Mouse (Mus musculus): ENCODE data around the gene Tvp23a.

Tvp23a gene

GRCm38 (mm10) chr16:10467391-10468107 is 20.4 kb upstream of the Tvp23a start:
- TF ChIP-seq CTCF (conservative IDR thresholded peaks at IDR 0.05; ENCODE audit: low read length) (no peak), POU5F1 (IDR thresholded peaks at IDR 0.05; ENCODE audit: borderline replicate concordance, low read length) (no peak), NANOG (IDR thresholded peaks at IDR 0.05; ENCODE audit: borderline replicate concordance, low read length) (no peak)
- H3K4me1 ChIP-seq (replicated peaks; ENCODE audit: low read depth, low read length), result peaks cover 25% of the 10 kb centered on the region
- peaks cover 18% of the 10 kb centered on the region for H3K9me3 ChIP-seq (ENCODE audit: low read length)
- H3K36me3 ChIP-seq (ENCODE audit: insufficient read depth, low read length), result no peaks in the 10 kb centered on the region
- H3K27me3 ChIP-seq (ENCODE audit: insufficient read depth, low read length), result no peaks in the 10 kb centered on the region
- no peak overlapping the region for H3K4me3 ChIP-seq (replicated peaks; ENCODE audit: low read length)

DNA sequence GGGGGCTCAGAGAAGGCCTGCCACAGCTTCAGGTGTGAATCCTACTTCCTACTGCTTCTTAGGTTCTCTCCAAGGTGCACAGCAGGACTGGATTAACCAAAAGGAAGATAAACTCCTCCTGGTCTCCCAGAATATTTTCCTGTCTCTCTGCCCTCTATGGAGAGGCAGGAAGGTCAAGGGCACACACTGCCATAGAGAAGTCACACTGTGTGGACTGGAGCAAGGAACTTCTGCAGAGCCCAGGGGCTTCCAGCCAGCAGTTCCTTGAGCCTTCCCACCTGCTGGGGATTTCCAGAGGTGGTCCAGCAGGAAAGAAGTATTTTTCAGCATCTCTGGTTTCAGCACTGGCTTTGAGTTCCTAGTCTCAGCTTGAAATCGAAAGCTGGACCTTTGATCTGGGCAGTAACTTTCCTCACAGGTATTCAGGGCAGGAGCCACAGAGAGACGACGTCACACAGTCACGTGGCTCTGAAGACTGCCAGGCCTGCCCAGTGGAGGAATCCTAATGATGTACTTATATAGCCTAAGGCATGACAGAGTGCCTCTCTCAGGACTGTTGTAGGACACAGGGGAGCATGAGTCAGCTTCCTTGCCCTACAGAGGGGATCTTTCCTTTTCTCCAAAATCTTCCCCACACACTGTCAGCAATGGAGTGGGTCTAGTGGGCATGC is 18.0 kb upstream of the Tvp23a start:
- Histone ChIP-seq H3K4me3 (replicated peaks; ENCODE audit: low read length) (no peak overlapping the region), H3K36me3 (ENCODE audit: insufficient read depth, low read length) (no peaks in the 10 kb centered on the region), H3K27me3 (ENCODE audit: insufficient read depth, low read length) (peaks cover 4% of the 10 kb centered on the region; the same call in 1 of the 2 replicates), H3K4me1 (replicated peaks; ENCODE audit: low read depth, low read length) (peaks cover 18% of the 10 kb centered on the region), H3K9me3 (ENCODE audit: low read length) (peaks cover 18% of the 10 kb centered on the region)
- no peak for TF ChIP-seq CTCF (conservative IDR thresholded peaks at IDR 0.05; ENCODE audit: low read length)
- no peak for TF ChIP-seq POU5F1 (IDR thresholded peaks at IDR 0.05; ENCODE audit: borderline replicate concordance, low read length)
- no peak for TF ChIP-seq NANOG (IDR thresholded peaks at IDR 0.05; ENCODE audit: borderline replicate concordance, low read length)

DNA sequence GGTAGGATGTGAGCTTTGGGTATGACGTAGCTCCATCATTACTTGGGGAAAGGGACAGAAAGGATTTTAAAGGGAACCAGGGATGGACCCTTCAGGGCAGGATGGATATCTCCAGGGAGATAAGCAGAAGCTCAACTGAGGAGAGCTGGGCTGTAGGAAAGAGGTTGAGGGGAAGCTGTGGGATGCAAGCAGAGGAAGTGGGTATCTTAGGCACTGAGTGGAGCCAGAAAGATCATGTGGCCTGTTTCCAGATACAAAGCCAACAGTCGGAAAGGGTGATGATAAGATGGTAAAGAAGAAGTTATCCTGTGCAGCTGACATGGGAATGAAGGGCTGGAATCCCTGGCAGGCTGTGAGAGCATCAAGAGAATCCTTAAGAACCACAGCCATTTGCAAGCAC is 14.0 kb upstream of the Tvp23a start:
- Histone ChIP-seq H3K27me3 (ENCODE audit: insufficient read depth, low read length) (peaks cover 16% of the 10 kb centered on the region), H3K4me1 (replicated peaks; ENCODE audit: low read depth, low read length) (peaks cover 6% of the 10 kb centered on the region; the same call in 1 of the 2 replicates), H3K4me3 (replicated peaks; ENCODE audit: low read length) (no peak overlapping the region), H3K9me3 (ENCODE audit: low read length) (no peaks in the 10 kb centered on the region), H3K36me3 (ENCODE audit: insufficient read depth, low read length) (no peaks in the 10 kb centered on the region)
- no peak for TF ChIP-seq NANOG (IDR thresholded peaks at IDR 0.05; ENCODE audit: borderline replicate concordance, low read length)
- TF ChIP-seq POU5F1 (IDR thresholded peaks at IDR 0.05; ENCODE audit: borderline replicate concordance, low read length), result no peak
- TF ChIP-seq CTCF (conservative IDR thresholded peaks at IDR 0.05; ENCODE audit: low read length), result no peak

DNA sequence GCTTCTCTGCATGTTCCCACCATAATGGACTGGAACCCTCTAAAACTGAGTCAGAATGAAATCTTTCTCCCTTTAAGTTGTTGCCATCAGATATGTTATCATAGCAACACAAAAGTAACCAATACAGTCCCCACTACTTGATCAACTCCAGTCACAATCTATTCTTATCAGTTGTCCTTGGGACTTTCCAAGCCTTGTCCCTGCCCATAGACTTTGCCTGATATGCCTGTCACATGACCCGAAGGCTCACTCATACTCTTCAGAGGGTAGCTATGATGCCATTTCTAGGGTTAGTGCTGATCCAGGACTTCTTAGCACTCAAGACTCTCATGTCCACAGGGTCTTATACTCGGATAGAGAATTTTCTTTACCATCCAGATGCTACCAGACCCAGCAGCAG is 13.0 kb upstream of the Tvp23a start:
- no peak for TF ChIP-seq NANOG (IDR thresholded peaks at IDR 0.05; ENCODE audit: borderline replicate concordance, low read length)
- no peak for TF ChIP-seq POU5F1 (IDR thresholded peaks at IDR 0.05; ENCODE audit: borderline replicate concordance, low read length)
- TF ChIP-seq CTCF (conservative IDR thresholded peaks at IDR 0.05; ENCODE audit: low read length), result no peak
- H3K4me3 ChIP-seq (replicated peaks; ENCODE audit: low read length), result no peak overlapping the region
- peaks cover 4% of the 10 kb centered on the region; the same call in 1 of the 2 replicates for H3K4me1 ChIP-seq (replicated peaks; ENCODE audit: low read depth, low read length)
- H3K27me3 ChIP-seq (ENCODE audit: insufficient read depth, low read length), result peaks cover 16% of the 10 kb centered on the region
- no peaks in the 10 kb centered on the region for H3K9me3 ChIP-seq (ENCODE audit: low read length)
- H3K36me3 ChIP-seq (ENCODE audit: insufficient read depth, low read length), result no peaks in the 10 kb centered on the region

- Histone ChIP-seq H3K9me3 (ENCODE audit: low read length) (no peaks in the 10 kb centered on the region), H3K4me3 (replicated peaks; ENCODE audit: low read length) (no peak overlapping the region), H3K36me3 (ENCODE audit: insufficient read depth, low read length) (no peaks in the 10 kb centered on the region), H3K27me3 (ENCODE audit: insufficient read depth, low read length) (peaks cover 9% of the 10 kb centered on the region), H3K4me1 (replicated peaks; ENCODE audit: low read depth, low read length) (no peaks in the 10 kb centered on the region; the same call in 1 of the 2 replicates)
- no peak for TF ChIP-seq CTCF (conservative IDR thresholded peaks at IDR 0.05; ENCODE audit: low read length)
- no peak for TF ChIP-seq POU5F1 (IDR thresholded peaks at IDR 0.05; ENCODE audit: borderline replicate concordance, low read length)
- TF ChIP-seq NANOG (IDR thresholded peaks at IDR 0.05; ENCODE audit: borderline replicate concordance, low read length), result no peak
These were observed 7.4 kb upstream of the Tvp23a start for GRCm38 (mm10) chr16:10454583-10454974.

GRCm38 (mm10) chr16:10453872-10454582 is 6.9 kb upstream of the Tvp23a start:
- no peaks in the 10 kb centered on the region for H3K9me3 ChIP-seq (ENCODE audit: low read length)
- TF ChIP-seq NANOG (IDR thresholded peaks at IDR 0.05; ENCODE audit: borderline replicate concordance, low read length), result no peak
- TF ChIP-seq POU5F1 (IDR thresholded peaks at IDR 0.05; ENCODE audit: borderline replicate concordance, low read length), result no peak
- TF ChIP-seq CTCF (conservative IDR thresholded peaks at IDR 0.05; ENCODE audit: low read length), result no peak
- H3K4me1 ChIP-seq (replicated peaks; ENCODE audit: low read depth, low read length), result no peaks in the 10 kb centered on the region; the same call in 1 of the 2 replicates
- no peak overlapping the region for H3K4me3 ChIP-seq (replicated peaks; ENCODE audit: low read length)
- peaks cover 4% of the 10 kb centered on the region; the same call in 1 of the 2 replicates for H3K27me3 ChIP-seq (ENCODE audit: insufficient read depth, low read length)
- no peaks in the 10 kb centered on the region for H3K36me3 ChIP-seq (ENCODE audit: insufficient read depth, low read length)

GRCm38 (mm10) chr16:10452445-10452896 is 5.3 kb upstream of the Tvp23a start:
- Histone ChIP-seq H3K4me3 (replicated peaks; ENCODE audit: low read length) (no peak overlapping the region), H3K27me3 (ENCODE audit: insufficient read depth, low read length) (0 out of 2 replicates have a peak, but pooled peaks cover 2% of the 10 kb centered on the region), H3K36me3 (ENCODE audit: insufficient read depth, low read length) (no peaks in the 10 kb centered on the region), H3K9me3 (ENCODE audit: low read length) (no peaks in the 10 kb centered on the region), H3K4me1 (replicated peaks; ENCODE audit: low read depth, low read length) (peaks cover 7% of the 10 kb centered on the region)
- TF ChIP-seq POU5F1 (IDR thresholded peaks at IDR 0.05; ENCODE audit: borderline replicate concordance, low read length) (no peak), NANOG (IDR thresholded peaks at IDR 0.05; ENCODE audit: borderline replicate concordance, low read length) (no peak), CTCF (conservative IDR thresholded peaks at IDR 0.05; ENCODE audit: low read length) (no peak)

DNA sequence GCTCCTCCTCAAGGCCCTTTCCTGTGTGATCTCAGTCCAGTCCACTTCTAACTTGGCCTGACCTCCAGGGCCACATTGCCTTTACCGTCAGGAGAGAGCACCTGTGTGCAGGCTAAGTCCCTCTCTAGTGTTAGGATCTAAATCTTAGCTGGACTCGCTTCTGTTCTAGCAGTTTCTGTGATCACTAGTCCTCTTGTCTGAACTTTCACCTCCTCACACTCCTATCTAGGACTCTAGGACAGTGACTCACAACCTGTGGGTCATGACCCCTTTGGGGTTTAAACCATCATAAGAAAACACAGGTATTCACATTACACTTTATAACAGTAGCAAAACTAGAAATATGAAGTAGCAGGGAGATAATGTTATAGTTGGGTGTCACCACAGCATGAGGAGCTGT is 4.7 kb upstream of the Tvp23a start:
- H3K4me3 ChIP-seq (replicated peaks; ENCODE audit: low read length), result no peak overlapping the region
- H3K9me3 ChIP-seq (ENCODE audit: low read length), result no peaks in the 10 kb centered on the region
- no peak for TF ChIP-seq CTCF (conservative IDR thresholded peaks at IDR 0.05; ENCODE audit: low read length)
- TF ChIP-seq POU5F1 (IDR thresholded peaks at IDR 0.05; ENCODE audit: borderline replicate concordance, low read length), result no peak
- no peak for TF ChIP-seq NANOG (IDR thresholded peaks at IDR 0.05; ENCODE audit: borderline replicate concordance, low read length)
- 0 out of 2 replicates have a peak, but pooled peaks cover 2% of the 10 kb centered on the region for H3K27me3 ChIP-seq (ENCODE audit: insufficient read depth, low read length)
- H3K4me1 ChIP-seq (replicated peaks; ENCODE audit: low read depth, low read length), result peaks cover 11% of the 10 kb centered on the region
- no peaks in the 10 kb centered on the region for H3K36me3 ChIP-seq (ENCODE audit: insufficient read depth, low read length)

Data from E14TG2a.4 (cell line).